Mouse (Mus musculus) heart, adult 11 months (tissue): ENCODE results near the gene Tmeff2.

Source experiments
- DNase-seq: peaks from one replicate; pipeline ENCODE4 v3.0.0; 2022

The Tmeff2 gene

GRCm38 (mm10) chr1:50981151-50981828, 80.8 kb downstream of the Tmeff2 start:
- peak; percentile 37 for DNase-seq

GRCm38 (mm10) chr1:50990661-50991060, 90.2 kb downstream of the Tmeff2 start:
- DNase-seq: peak; percentile 88

DNA sequence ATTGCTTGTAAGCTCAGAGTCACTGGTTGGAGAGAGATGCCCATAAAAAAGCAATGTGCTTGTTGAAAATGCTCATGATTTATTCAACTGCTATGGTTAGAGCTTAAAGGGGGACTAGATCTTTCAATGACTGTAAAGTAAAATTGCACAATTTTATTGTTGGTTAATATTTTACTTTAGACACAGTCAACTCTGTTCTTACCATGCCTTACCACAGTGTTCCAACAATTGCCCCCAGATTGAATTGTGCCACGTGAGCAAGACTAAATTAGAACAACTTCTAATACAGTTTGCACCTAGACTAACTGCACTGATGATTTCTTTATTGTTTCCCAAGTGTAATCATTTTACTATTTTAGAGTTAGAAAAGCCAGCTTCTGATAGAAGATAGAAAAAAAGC, 94.1 kb downstream of the Tmeff2 start:
- DNase-seq: no peak

DNA sequence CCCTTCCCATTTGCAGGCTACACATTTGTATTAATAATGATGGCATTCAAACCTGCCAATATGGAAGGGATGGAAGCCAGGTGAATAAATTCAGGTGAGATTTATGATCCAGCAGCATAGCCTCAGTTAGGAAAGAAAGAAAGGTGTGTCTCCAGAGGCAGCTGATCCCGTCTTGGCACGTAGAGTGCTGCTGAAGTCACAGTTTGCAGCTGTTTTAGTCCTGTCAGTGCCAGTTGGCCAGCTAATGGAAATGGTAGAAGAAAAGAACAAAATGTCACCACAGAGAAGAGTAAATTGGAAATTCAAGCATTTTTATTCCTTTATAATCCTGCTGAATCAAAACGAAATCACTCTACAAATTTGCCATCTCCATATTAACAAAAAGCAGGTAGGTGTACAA, 99.3 kb downstream of the Tmeff2 start:
- DNase-seq: no peak

GRCm38 (mm10) chr1:51008344-51008743, 107.9 kb downstream of the Tmeff2 start:
- DNase-seq: no peak

GRCm38 (mm10) chr1:51040249-51040648, 139.8 kb downstream of the Tmeff2 start:
- DNase-seq: no peak

DNA sequence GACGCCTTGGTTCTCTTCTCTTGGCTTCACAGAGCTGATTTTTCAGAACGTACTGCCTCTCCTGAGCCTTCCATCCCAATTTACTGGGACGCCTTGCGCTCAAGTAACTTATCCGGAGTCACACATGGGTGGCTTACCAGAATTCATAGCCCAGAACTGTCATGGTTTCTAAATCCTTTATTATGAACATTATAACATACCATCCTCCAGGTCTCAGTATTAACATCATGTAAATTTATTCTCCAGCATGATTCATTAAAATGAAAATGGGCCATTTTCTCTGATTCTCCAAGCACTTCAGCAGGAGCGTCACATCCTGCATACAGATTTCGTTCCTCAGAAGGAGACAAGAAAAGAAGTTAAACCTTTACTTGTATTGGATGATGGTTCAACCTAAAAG, 144.4 kb downstream of the Tmeff2 start:
- DNase-seq: no peak

DNA sequence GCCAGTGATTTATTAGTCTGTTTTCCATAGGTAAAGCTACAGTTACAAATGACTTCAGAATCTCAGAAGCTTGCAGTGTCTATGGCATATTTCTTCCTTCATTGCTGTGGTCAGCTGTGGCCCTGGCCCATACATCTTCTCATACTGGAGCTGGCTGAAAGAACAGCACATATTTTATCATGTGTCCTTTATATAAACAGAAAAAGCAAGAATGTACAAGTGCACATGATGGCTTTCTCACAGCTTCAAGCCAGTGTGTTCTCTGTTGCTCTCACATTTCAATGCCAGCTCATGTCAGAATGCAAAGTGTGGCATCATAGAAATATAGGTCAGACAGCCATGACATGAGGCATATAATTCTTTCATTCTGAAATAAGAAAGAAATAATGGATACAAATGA, 164.1 kb downstream of the Tmeff2 start:
- DNase-seq: no peak

- no peak for DNase-seq
Measured at GRCm38 (mm10) chr1:51065652-51066051, 165.2 kb downstream of the Tmeff2 start.

DNA sequence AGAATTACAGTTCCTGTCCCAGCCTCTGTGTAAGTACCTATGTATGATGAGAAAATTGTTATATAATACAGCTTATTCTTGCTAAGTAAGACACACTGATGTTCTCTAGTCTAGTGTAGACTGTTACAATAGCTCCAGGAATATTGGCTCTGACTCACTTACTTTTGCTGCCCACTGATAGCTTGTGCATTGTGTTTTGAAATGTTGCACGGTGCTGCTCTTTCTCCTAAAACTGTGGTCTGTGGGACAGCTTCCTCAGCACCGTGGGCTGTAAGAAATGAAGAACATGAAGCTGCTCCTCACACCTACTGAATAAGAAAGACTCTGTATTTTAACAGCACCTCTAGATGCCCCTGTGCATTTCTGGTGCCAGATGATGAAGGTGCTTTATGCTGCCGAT, 168.4 kb downstream of the Tmeff2 start:
- no peak for DNase-seq

GRCm38 (mm10) chr1:51069288-51069687, 168.8 kb downstream of the Tmeff2 start:
- no peak for DNase-seq

GRCm38 (mm10) chr1:51074076-51074475, 173.6 kb downstream of the Tmeff2 start:
- no peak for DNase-seq

DNA sequence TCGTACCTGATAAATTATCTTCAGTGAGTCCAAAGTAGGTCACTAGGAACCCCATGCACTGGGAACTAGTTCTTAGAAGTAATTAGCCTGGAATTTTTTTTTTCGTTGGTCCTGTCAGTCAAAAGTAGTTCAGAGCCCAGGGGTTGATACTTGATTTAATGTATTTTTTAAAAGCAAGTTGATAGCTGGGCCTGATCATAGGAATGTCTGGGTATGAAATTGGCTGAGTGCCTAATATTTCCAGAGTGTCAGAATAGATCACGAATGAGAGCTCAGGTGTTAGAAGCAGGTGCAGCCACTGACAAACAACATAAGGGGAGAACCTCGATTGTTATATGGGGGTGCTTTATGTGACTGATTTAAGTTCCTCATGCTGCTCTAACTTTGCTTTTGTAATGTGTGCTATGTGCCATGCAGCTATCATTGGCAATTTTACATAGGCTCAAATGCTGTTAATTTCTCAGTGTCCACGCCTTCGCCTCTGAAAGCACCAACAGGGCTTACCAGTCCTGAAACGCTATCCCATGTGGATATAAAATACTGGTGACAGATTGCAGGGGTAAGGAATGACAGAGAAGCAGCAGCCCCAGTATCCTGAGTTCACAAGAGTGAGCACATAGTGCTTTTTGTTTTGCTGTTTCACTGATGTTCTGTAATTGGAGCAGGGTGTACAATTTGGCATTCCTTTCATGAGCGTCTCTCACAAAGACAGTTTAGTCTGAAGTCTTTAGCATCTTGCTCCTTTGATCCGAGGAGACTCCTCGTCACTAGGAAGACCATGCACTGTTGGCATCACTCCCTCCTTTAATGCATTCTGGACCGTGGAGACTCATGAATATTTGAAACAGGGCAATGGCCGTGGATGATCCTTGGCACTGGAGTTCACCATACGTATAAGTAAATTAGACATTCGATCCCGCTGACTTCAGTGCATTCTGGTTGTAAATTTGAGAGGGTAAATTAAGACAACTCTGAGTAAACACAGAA, 175.6 kb downstream of the Tmeff2 start:
- DNase-seq: no peak

- no peak for DNase-seq
Measured at GRCm38 (mm10) chr1:51088921-51089320, 188.5 kb downstream of the Tmeff2 start.

- no peak for DNase-seq
Measured at GRCm38 (mm10) chr1:51089803-51090202, 189.4 kb downstream of the Tmeff2 start.

- no peak for DNase-seq
Measured at GRCm38 (mm10) chr1:51090212-51090761, 189.8 kb downstream of the Tmeff2 start.

DNA sequence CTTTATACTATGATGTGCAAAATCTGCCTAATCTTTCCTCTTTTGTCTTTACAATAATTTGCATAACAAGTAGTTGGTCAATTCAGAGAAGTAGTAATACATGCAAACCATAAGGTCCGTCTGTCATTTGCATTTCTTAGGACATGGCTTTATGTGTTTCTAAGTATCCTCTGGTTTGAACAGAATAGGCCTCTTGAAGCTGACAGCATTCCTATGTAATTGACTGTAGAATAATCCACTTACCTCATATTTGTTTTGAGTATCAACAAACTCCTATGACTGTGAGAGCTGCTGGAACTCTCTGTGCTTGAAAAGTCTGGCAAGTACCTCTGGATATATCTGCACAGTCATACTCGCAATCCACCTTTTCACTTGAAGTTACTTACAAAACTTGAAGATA, 194.3 kb downstream of the Tmeff2 start:
- DNase-seq: no peak

DNA sequence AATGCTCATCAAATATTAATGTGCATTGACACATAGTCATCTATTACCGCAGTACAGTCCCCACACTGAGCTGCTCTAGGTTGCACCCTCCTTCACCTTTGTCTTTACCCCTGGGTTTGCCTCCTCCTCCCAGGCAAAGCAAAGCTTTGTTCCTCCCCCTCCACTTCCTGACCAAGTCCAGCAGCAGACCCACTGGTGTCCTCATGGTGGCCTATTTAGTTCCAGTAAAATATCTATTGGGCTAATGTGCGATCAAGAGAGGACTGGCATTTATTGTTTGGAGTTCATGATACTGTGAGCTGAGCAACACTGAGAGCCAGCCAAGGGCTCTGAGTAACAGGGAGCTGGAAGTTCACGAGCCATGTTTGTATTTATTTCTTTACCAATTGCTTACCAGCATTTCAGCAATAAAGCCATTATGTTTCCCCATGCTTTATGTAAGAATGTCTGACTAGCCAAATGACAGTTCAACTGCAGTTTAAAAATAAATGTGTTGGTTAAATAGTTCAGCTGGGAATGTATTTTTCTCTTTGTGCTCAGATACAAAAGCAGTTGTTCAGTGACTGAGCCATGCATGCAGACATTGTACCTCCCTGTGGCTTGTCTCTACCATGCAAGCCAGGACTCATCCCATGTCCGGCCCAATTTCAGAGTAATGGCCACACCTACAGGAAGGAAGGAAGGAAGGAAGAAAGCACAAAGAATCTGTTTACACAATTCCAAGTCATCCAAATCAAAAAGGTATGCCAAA, 196.6 kb downstream of the Tmeff2 start:
- DNase-seq: peak; percentile 86

DNA sequence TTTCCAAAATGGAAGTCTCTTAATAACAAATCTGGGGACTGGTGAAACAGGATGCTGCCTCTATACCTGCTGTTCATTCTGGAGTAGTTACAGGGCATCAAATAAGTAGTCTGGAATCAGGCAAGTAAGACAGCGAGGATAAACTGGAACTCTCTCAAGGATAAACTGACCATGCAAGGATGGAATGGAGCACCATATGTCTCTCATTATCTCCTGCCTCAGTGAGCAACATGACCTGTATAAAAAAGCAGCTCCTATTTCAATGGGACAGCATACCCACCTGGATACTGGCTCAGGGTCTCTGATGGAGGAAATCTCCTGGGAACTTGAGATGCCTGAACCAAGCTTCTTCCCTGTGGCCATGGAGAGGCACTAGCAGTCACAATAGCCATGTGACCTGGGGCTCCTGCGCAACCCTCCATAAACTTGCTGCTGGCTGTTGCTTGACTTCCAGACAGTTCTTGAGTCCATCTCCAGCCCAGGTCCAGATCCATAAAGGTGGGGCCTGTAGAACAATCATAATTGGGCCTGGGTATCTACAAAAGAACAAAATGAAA, 200.7 kb downstream of the Tmeff2 start:
- DNase-seq: no peak

DNA sequence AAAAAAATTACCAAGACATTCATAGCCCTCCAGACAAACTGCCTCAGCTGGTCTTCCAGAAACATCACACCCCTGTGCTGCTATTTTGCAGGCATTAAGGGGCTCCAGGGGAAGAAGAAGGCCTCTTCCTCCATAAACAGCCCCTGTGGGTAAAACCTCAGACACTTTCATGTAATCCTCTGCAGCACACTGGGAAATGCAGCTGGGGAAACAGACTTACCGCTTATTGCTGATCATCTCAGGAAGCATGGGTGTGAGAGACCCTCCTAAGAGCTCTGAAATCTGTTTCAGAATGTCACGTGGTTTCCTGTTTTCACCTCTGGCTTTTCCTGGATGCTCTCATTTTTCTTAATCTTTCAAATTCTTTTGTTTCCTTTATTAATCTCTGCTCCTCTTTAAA, 204.3 kb downstream of the Tmeff2 start:
- no peak for DNase-seq

- DNase-seq: peak; percentile 91
Measured at GRCm38 (mm10) chr1:51106401-51106920, 206.0 kb downstream of the Tmeff2 start.

- DNase-seq: no peak
Measured at GRCm38 (mm10) chr1:51107299-51107698, 206.9 kb downstream of the Tmeff2 start.
